Mouse (Mus musculus): Measurements from ENCODE around the gene Exoc6b. TPM values are rescaled to one million over a fixed set of nuclear protein-coding genes. Genes with fewer than 3 reads are reported as not detected.
"Not testable (repeated sequence)": the region's sequence is repeated elsewhere in the genome, so short reads cannot be mapped to it uniquely, and the experiment has no call there.

Exoc6b gene
- total RNA-seq (2014; rRNA removed) (6.1 and 7.2 TPM in 2 replicates), polyA plus RNA-seq (2012; rRNA removed) (1.5 and 2.3 TPM in 2 replicates)

DNA sequence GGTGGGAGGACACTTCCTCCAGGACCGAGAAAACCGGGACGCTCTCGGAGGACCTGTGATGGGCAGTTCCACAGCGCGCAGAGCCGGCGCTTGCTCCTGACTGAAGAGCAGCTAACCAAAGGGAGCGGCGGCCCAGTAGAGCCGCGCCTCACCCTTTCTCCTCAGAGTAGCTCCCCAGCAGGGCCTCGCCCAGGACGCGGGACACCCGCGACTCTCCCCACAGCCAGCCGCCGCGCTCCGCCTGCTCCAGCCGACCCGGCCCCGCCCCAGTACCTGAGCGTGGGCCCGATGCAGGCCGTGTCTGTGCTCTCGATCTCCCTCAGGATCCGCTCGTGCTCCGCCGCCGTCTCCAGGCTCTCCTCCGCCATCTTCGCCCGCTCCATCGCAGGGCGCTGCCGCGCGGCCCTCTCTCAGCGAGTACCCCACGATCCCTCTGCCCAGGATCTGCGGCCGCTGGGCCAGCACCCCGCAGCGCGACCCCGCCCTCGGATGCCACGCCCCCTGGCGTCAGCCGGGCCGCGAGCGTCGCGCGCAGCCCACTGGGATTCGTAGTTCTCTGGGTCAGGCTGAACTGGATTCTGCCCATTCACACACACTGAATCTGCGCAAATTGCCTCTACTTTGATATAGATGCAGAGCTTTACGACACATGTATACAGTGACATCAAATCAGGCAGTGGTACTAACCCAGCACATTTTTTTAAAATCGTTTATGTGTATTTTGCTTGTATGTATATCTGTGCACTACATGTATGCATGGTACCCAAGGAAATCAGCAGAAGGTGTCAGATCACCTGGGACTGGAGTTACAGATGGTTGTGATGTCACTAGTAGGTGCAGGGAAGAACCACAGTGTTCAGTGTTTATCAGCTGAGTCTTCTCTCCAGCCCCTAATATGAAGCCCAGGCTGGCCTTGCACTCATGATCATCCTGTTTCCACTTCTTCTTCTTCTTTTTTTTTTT lies at the start of gene Exoc6b:
TSS of gene Exoc6b (minus strand) at position 491 of the 963 bp plus-strand sequence.
- DNase-seq (ENCODE audit: extremely low read depth, low read depth, low spot score), result peak; percentile 61
- 2% methylated on average over 60 of the region's 63 CpGs for WGBS
- peak within 1 kb of the TSS; percentile 97 for H3K4me3 ChIP-seq (ENCODE audit: insufficient read depth, low read depth, low read length)
- H3K4me1 ChIP-seq (ENCODE audit: control insufficient read depth, insufficient read depth, low read length), result no peaks in the 10 kb centered on the region; the same call in 1 of the 2 replicates
- H3K27me3 ChIP-seq (ENCODE audit: control insufficient read depth, insufficient read depth, low read length), result no peaks in the 10 kb centered on the region
- H3K27ac ChIP-seq (replicated peaks; ENCODE audit: insufficient read depth, low read depth, low read length), result peak within 1 kb of the TSS; percentile 60
- peak within 1 kb of the TSS; percentile 90 for H3K9ac ChIP-seq (ENCODE audit: low read depth, low read length)
- no peaks in the 10 kb centered on the region for H3K36me3 ChIP-seq (ENCODE audit: control insufficient read depth, insufficient read depth, low read length)
- no peak for TF ChIP-seq CTCF (IDR thresholded peaks at IDR 0.05; ENCODE audit: low read depth, low read length)
- TF ChIP-seq POLR2A (IDR thresholded peaks at IDR 0.05; ENCODE audit: extremely low read depth, insufficient read depth, low read length), result peak; percentile 51; the same call in 1 of the 2 replicates
- H3K79me2 ChIP-seq (ENCODE audit: control insufficient read depth, insufficient read depth, low read length), result no peaks in the 10 kb centered on the region; the same call in 1 of the 2 replicates

DNA sequence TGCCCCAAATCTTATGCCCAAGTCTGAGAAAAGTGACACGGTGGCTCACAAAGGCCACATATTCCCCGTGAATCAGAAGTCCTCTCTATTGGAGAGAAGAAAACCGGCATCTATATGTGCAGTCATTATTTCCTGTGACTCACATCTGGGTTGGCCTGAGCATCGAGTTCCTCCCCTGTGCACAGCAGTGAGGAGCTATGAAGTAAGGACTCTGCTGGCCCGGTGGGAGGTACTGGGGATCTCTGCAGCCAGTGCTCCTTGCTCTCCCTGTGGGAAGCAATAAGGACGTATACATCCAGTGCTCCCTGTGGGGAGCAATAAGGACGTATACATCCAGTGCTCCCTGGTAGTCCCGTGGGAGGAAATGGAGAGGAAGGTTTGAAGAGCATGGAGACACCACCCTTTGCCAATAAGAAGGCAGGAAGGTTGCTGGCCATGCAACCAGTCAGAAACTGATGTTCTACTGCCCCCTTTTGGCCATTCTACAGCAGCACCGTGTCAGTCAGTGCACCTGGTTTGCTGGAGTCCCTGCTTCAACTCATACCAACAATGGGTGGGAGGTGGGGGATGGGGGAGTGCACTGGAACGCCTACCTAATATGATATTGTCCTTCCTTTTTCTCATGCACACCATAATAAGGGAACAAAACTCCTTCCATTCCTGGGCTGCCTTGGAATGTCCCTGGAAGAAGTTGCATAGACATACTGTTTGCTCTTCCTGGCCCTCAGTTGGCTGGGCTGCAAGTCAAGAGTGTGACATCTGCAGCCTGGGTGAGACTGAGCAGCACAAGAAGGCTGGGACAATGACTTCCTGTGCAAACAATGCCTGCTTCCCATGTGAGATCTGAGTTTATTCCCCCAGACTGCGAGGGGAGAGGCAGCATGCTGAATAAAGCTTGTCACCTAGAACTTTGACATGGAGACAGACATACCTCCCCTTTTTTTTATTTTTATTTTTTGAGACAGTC lies 48.5 kb upstream of the Exoc6b start:
- WGBS, result 34% methylated on average over 11 of the region's 11 CpGs
- H3K4me3 ChIP-seq (ENCODE audit: insufficient read depth, low read depth, low read length); H3K4me1 ChIP-seq (ENCODE audit: control insufficient read depth, insufficient read depth, low read length); H3K27ac ChIP-seq (replicated peaks; ENCODE audit: insufficient read depth, low read depth, low read length); H3K9ac ChIP-seq (ENCODE audit: low read depth, low read length); H3K27me3 ChIP-seq (ENCODE audit: control insufficient read depth, insufficient read depth, low read length); H3K79me2 ChIP-seq (ENCODE audit: control insufficient read depth, insufficient read depth, low read length); H3K36me3 ChIP-seq (ENCODE audit: control insufficient read depth, insufficient read depth, low read length): not testable (repeated sequence)
- DNase-seq (ENCODE audit: extremely low read depth, low read depth, low spot score), result peak; percentile 45
- peak; percentile 77 for TF ChIP-seq CTCF (IDR thresholded peaks at IDR 0.05; ENCODE audit: low read depth, low read length)

DNA sequence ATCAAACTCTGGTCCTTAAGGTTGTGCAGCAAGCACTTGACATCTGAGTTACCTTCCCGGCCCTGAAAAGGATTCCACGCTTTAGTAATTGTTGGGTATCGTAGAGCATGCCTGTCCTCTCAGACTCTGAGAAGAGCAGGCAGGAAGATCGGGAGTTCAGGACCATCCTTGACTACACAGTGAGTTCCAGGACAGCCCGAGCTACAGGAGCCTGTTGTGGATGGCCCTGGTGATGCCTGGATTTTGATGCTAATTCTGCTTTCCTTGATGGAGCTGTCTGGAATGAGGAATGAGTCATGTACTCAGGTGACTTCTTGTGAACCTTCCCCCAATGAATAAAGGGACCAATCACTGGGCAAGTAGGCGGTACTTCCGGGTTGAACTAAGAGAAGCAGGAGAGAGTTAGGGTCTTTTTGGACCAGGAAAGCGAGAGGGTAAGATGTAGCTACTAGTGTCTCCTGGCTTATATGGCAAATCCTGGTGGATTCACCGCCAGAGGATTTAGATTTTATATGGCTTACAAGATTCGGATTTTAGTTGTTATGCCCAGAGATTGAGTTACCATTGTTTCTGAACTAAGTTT lies 35.8 kb upstream of the Exoc6b start:
- Histone ChIP-seq H3K9ac (ENCODE audit: low read depth, low read length) (no peak overlapping the region), H3K27ac (replicated peaks; ENCODE audit: insufficient read depth, low read depth, low read length) (no peak overlapping the region), H3K4me3 (ENCODE audit: insufficient read depth, low read depth, low read length) (no peak overlapping the region), H3K4me1 (ENCODE audit: control insufficient read depth, insufficient read depth, low read length) (no peaks in the 10 kb centered on the region), H3K36me3 (ENCODE audit: control insufficient read depth, insufficient read depth, low read length) (no peaks in the 10 kb centered on the region), H3K79me2 (ENCODE audit: control insufficient read depth, insufficient read depth, low read length) (no peaks in the 10 kb centered on the region), H3K27me3 (ENCODE audit: control insufficient read depth, insufficient read depth, low read length) (no peaks in the 10 kb centered on the region)
- DNase-seq (ENCODE audit: extremely low read depth, low read depth, low spot score), result no peak
- no peak for TF ChIP-seq CTCF (IDR thresholded peaks at IDR 0.05; ENCODE audit: low read depth, low read length)
- TF ChIP-seq POLR2A (IDR thresholded peaks at IDR 0.05; ENCODE audit: extremely low read depth, insufficient read depth, low read length), result no peak
- WGBS, result 89% methylated on average over 10 of the region's 10 CpGs

DNA sequence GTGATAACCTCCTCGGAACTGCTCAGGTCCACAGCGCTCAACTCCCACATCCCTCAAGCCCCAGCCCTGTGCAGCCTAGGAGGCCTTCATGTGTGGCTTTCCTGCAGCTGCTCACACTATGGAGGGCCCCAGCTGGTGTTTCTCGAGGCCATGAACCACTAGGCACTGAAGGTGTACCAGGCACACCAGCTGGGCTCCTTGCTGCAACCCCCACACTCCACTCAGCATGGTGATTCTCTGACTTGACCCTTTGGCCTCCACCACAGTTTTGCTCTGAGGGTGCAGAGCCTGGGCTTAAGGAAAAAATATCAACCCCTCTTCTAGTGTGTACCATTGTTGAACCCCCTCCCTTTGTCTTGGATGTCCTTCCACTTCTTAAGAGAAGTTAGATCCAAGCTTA lies 34.0 kb upstream of the Exoc6b start:
- no peaks in the 10 kb centered on the region for H3K27me3 ChIP-seq (ENCODE audit: control insufficient read depth, insufficient read depth, low read length)
- no peak overlapping the region for H3K4me3 ChIP-seq (ENCODE audit: insufficient read depth, low read depth, low read length)
- no peaks in the 10 kb centered on the region for H3K79me2 ChIP-seq (ENCODE audit: control insufficient read depth, insufficient read depth, low read length)
- no peaks in the 10 kb centered on the region for H3K4me1 ChIP-seq (ENCODE audit: control insufficient read depth, insufficient read depth, low read length)
- H3K36me3 ChIP-seq (ENCODE audit: control insufficient read depth, insufficient read depth, low read length), result no peaks in the 10 kb centered on the region
- no peak for DNase-seq (ENCODE audit: extremely low read depth, low read depth, low spot score)
- H3K9ac ChIP-seq (ENCODE audit: low read depth, low read length), result no peak overlapping the region
- 82% methylated on average over 3 of the region's 3 CpGs for WGBS
- H3K27ac ChIP-seq (replicated peaks; ENCODE audit: insufficient read depth, low read depth, low read length), result no peak overlapping the region
- no peak for TF ChIP-seq POLR2A (IDR thresholded peaks at IDR 0.05; ENCODE audit: extremely low read depth, insufficient read depth, low read length)
- TF ChIP-seq CTCF (IDR thresholded peaks at IDR 0.05; ENCODE audit: low read depth, low read length), result no peak

DNA sequence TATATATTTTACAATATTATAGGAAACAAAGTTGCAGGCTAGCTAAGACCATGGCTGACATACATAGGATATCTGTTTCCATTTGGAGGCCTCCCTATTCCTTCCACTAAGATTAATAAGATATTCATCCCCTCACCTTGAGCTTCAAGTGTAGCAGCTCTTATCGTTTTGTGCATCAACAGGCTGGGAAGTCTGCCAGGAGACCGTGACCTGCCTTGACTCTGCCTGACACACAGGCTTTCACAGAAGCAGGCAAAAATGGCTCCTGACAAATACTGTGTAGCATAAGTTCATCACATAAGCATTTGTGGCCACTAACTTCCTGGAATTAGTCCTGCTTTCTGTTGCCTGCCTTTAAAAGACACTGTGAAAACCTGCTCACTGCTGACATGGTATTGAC lies 27.1 kb upstream of the Exoc6b start:
- WGBS, result 12% methylated on average over 2 of the region's 2 CpGs
- DNase-seq (ENCODE audit: extremely low read depth, low read depth, low spot score), result peak; percentile 27
- no peaks in the 10 kb centered on the region for H3K27me3 ChIP-seq (ENCODE audit: control insufficient read depth, insufficient read depth, low read length)
- no peaks in the 10 kb centered on the region for H3K79me2 ChIP-seq (ENCODE audit: control insufficient read depth, insufficient read depth, low read length)
- no peak overlapping the region for H3K4me3 ChIP-seq (ENCODE audit: insufficient read depth, low read depth, low read length)
- no peaks in the 10 kb centered on the region for H3K36me3 ChIP-seq (ENCODE audit: control insufficient read depth, insufficient read depth, low read length)
- H3K27ac ChIP-seq (replicated peaks; ENCODE audit: insufficient read depth, low read depth, low read length), result no peak overlapping the region
- TF ChIP-seq CTCF (IDR thresholded peaks at IDR 0.05; ENCODE audit: low read depth, low read length), result no peak
- no peak for TF ChIP-seq POLR2A (IDR thresholded peaks at IDR 0.05; ENCODE audit: extremely low read depth, insufficient read depth, low read length)
- no peak overlapping the region for H3K9ac ChIP-seq (ENCODE audit: low read depth, low read length)
- peaks cover 5% of the 10 kb centered on the region; the same call in 1 of the 2 replicates for H3K4me1 ChIP-seq (ENCODE audit: control insufficient read depth, insufficient read depth, low read length)
